Mouse (Mus musculus): Measurements from ENCODE around the gene Vamp8. TPM values are rescaled to one million over a fixed set of nuclear protein-coding genes. Genes with fewer than 3 reads are reported as not detected.
A peak's percentile ranks its signal among the peaks of the same experiment; 100 is the strongest.

Gene Vamp8
- total and polyA plus RNA-seq, 2 experiments from 2014 or later, result 10.3 to 21.3 TPM

DNA sequence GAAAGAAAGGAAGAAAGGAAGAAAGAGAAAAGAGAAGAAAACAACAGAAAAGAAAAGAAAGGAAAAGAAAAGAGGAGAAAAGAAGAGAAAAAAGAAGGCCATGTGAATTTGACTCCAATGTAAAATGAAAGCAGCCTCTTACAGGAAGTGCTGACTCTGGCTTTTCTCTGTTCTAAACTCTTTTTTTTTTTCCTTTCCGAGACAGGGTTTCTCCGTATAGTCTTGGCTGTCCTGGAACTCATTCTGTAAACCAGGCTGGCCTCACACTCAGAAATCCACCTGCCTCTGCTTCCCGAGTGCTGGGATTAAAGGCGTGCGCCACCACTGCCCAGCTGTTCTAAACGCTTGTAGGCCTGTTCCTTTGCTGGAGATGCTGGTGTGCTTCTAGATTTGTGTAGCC is 8.0 kb downstream of the Vamp8 start:
- H3K36me3 ChIP-seq (ENCODE audit: insufficient read depth), result no peaks in the 10 kb centered on the region
- no peaks in the 10 kb centered on the region for H3K9me3 ChIP-seq (ENCODE audit: low read length)
- ATAC-seq, result no peak
- H3K9ac ChIP-seq, result no peak overlapping the region
- no peak for TF ChIP-seq CTCF (IDR thresholded peaks at IDR 0.05; ENCODE audit: low read depth)
- DNase-seq, result no peak
- no peak overlapping the region for H3K4me3 ChIP-seq (ENCODE audit: low read depth, low read length)
- no peak overlapping the region for H3K27ac ChIP-seq (ENCODE audit: low read depth, low read length)
- H3K4me1 ChIP-seq (ENCODE audit: insufficient read depth), result no peaks in the 10 kb centered on the region
- H3K27me3 ChIP-seq (ENCODE audit: insufficient read depth, low read length), result no peaks in the 10 kb centered on the region
- no peak overlapping the region for H3K4me2 ChIP-seq (ENCODE audit: low read depth)
- WGBS, result 83% methylated on average over 6 of the region's 6 CpGs

GRCm38 (mm10) chr6:72380131-72380770 is 10.3 kb downstream of the Vamp8 start, which contains the start of gene Vamp5:
Gene Vamp5, minus strand, starts transcription at chr6:72380468.
- peak; percentile 34 for TF ChIP-seq CTCF (IDR thresholded peaks at IDR 0.05; ENCODE audit: low read depth)
- Histone ChIP-seq H3K4me3 (ENCODE audit: low read depth, low read length) (peak within 1 kb of the TSS; percentile 34), H3K27me3 (ENCODE audit: insufficient read depth, low read length) (no peaks in the 10 kb centered on the region), H3K9me3 (ENCODE audit: low read length) (no peaks in the 10 kb centered on the region), H3K36me3 (ENCODE audit: insufficient read depth) (no peaks in the 10 kb centered on the region), H3K4me1 (ENCODE audit: insufficient read depth) (no peaks in the 10 kb centered on the region), H3K27ac (ENCODE audit: low read depth, low read length) (no peak within 1 kb of the TSS), H3K4me2 (ENCODE audit: low read depth) (peak within 1 kb of the TSS; percentile 49), H3K9ac (peak within 1 kb of the TSS; percentile 14; the same call in 1 of the 2 replicates)
- ATAC-seq (peak; percentile 61), DNase-seq (no peak)
- WGBS, result 2% methylated on average over 47 of the region's 49 CpGs

GRCm38 (mm10) chr6:72379377-72380130 is 10.9 kb downstream of the Vamp8 start:
- H3K4me1 ChIP-seq (ENCODE audit: insufficient read depth), result no peaks in the 10 kb centered on the region
- H3K9ac ChIP-seq, result 0 out of 2 replicates have a peak overlapping the region, but pooled peaks have one; percentile 14
- TF ChIP-seq CTCF (IDR thresholded peaks at IDR 0.05; ENCODE audit: low read depth), result no peak
- DNase-seq, result no peak
- no peaks in the 10 kb centered on the region for H3K36me3 ChIP-seq (ENCODE audit: insufficient read depth)
- peak overlapping the region; percentile 34 for H3K4me3 ChIP-seq (ENCODE audit: low read depth, low read length)
- no peak overlapping the region for H3K27ac ChIP-seq (ENCODE audit: low read depth, low read length)
- H3K4me2 ChIP-seq (ENCODE audit: low read depth), result peak overlapping the region; percentile 49
- H3K27me3 ChIP-seq (ENCODE audit: insufficient read depth, low read length), result no peaks in the 10 kb centered on the region
- 48% methylated on average over 7 of the region's 7 CpGs for WGBS
- ATAC-seq, result no peak
- H3K9me3 ChIP-seq (ENCODE audit: low read length), result no peaks in the 10 kb centered on the region

DNA sequence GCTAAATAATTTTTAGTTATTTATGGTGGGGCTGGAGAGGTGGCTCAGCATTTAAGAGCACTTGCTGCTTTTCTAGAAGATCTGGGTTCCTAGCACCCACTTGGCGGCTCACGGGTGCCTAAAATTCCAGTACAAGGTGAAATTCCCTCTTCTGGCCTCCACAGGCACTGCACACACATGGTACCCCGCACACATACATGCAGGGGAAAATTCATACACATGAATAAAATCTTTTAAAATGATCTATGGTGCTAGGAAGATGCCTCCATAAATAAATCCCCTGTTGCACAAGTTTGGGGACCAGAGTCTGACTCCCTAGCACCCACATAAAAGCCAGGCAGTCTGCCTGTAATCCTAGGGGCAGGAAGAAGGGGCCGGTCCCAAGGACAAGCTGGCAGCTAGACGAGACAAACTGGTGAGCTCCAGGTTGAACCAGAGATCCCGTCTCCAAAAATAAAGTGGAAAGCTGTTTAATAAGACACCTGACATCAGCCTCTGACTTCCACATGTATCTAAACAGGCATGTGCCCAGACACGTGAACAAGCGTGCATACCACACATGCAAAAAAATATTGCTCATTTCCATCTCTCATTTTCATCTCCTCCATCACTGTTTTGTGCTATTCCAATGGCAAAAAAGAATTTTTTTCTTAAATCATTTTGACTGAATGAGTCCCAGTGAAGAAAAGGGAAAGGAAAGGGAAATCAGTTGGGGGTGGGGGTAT is 11.8 kb downstream of the Vamp8 start:
- WGBS, result 86% methylated on average over 8 of the region's 8 CpGs
- H3K9ac ChIP-seq, result no peak overlapping the region
- no peak overlapping the region for H3K4me2 ChIP-seq (ENCODE audit: low read depth)
- H3K27ac ChIP-seq (ENCODE audit: low read depth, low read length), result no peak overlapping the region
- DNase-seq (no peak), ATAC-seq (no peak)
- H3K27me3 ChIP-seq (ENCODE audit: insufficient read depth, low read length), result no peaks in the 10 kb centered on the region
- H3K36me3 ChIP-seq (ENCODE audit: insufficient read depth), result no peaks in the 10 kb centered on the region
- no peaks in the 10 kb centered on the region for H3K4me1 ChIP-seq (ENCODE audit: insufficient read depth)
- H3K4me3 ChIP-seq (ENCODE audit: low read depth, low read length), result no peak overlapping the region
- no peak for TF ChIP-seq CTCF (IDR thresholded peaks at IDR 0.05; ENCODE audit: low read depth)
- no peaks in the 10 kb centered on the region for H3K9me3 ChIP-seq (ENCODE audit: low read length)

- DNase-seq (no peak), ATAC-seq (no peak)
- Histone ChIP-seq H3K4me3 (ENCODE audit: low read depth, low read length) (no peak overlapping the region), H3K27me3 (ENCODE audit: insufficient read depth, low read length) (no peaks in the 10 kb centered on the region), H3K4me1 (ENCODE audit: insufficient read depth) (no peaks in the 10 kb centered on the region), H3K9ac (no peak overlapping the region), H3K4me2 (ENCODE audit: low read depth) (no peak overlapping the region), H3K9me3 (ENCODE audit: low read length) (no peaks in the 10 kb centered on the region), H3K36me3 (ENCODE audit: insufficient read depth) (no peaks in the 10 kb centered on the region), H3K27ac (ENCODE audit: low read depth, low read length) (no peak overlapping the region)
- no peak for TF ChIP-seq CTCF (IDR thresholded peaks at IDR 0.05; ENCODE audit: low read depth)
- WGBS, result 81% methylated on average over 15 of the region's 15 CpGs
These were observed 15.5 kb downstream of the Vamp8 start for GRCm38 (mm10) chr6:72374820-72375563.

- Histone ChIP-seq H3K9me3 (ENCODE audit: low read length) (no peaks in the 10 kb centered on the region), H3K27ac (ENCODE audit: low read depth, low read length) (no peak overlapping the region), H3K36me3 (ENCODE audit: insufficient read depth) (no peaks in the 10 kb centered on the region), H3K9ac (no peak overlapping the region), H3K4me3 (ENCODE audit: low read depth, low read length) (no peak overlapping the region), H3K27me3 (ENCODE audit: insufficient read depth, low read length) (no peaks in the 10 kb centered on the region), H3K4me2 (ENCODE audit: low read depth) (no peak overlapping the region), H3K4me1 (ENCODE audit: insufficient read depth) (no peaks in the 10 kb centered on the region)
- 68% methylated on average over 7 of the region's 7 CpGs for WGBS
- TF ChIP-seq CTCF (IDR thresholded peaks at IDR 0.05; ENCODE audit: low read depth), result no peak
- DNase-seq (no peak), ATAC-seq (no peak)
These were observed 16.3 kb downstream of the Vamp8 start for GRCm38 (mm10) chr6:72374206-72374605.
